Mouse (Mus musculus) small intestine, adult 2 months (tissue): ENCODE measurements at regions not wholly inside any gene's neighbourhood (a gene's known extent, or its start where the extent isn't known, plus 50 kb on each side); places are given as distances from the start of the nearest gene placed in this dataset.

Source experiments
- CTCF ChIP-seq: fragments of 200-500 bp; IDR thresholded peaks from 2 replicates; pipeline ENCODE4 v1.5.1; 2012; ENCODE audit warnings: low read depth, mild to moderate bottlenecking, control low read depth, inconsistent platforms, low read length, moderate library complexity, mixed read lengths; ENCODE audit not compliant: insufficient replicate concordance, insufficient read length; ENCODE audit errors: extremely low read depth
- POLR2A ChIP-seq: fragments of 200-500 bp; IDR thresholded peaks from 2 replicates; pipeline ENCODE4 v1.6.1; 2012; ENCODE audit warnings: low read depth, mild to moderate bottlenecking, control low read depth, inconsistent platforms, low read length, moderate library complexity

DNA sequence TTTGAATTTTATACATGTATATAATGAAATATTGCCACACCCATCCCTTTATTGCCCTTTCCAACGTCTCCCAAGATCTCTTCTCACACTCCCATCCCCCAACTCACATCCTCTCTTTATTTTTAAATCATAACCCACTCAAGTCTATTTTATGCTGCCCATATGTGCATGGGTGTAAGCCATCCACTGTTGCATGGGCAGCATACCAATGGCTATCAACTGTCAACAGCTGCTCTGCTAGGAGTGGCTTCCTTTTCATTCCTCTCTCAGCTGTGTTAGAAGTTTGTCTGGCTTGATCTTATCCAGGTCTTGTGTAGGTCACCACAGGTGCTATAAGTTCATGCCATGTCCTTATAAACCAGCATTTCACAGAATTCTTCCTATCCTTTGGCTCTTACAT lies 409.2 kb upstream of the Klf4 start:
- TF ChIP-seq POLR2A (no peak), CTCF (no peak)
